Mouse (Mus musculus) intestine, postnatal 0 days (tissue): ENCODE results near the gene Tnfsf13. TPM values are rescaled to one million over a fixed set of nuclear protein-coding genes. Genes with fewer than 3 reads are reported as not detected.

Source experiments
- ATAC-seq: fragments of 200-750 bp; cut with Nextera tagmentation; 2 replicates; pipeline ENCODE4 v1.8.0; 2017; ENCODE audit warnings: mild to moderate bottlenecking, moderate TSS enrichment, moderate library complexity
- H3K27ac ChIP-seq: fragments of 300-500 bp; sonication (generic); 2 replicates; pipeline ENCODE4 v1.5.1; 2014; ENCODE audit warnings: mild to moderate bottlenecking, low read depth, low read length, moderate library complexity
- H3K27me3 ChIP-seq: fragments of 300-500 bp; sonication (generic); replicated peaks from 2 replicates; pipeline ENCODE4 v1.6.1; 2014; ENCODE audit warnings: low read length, mixed read lengths; ENCODE audit not compliant: control insufficient read depth, insufficient read depth
- H3K36me3 ChIP-seq: fragments of 300-500 bp; sonication (generic); 2 replicates; pipeline ENCODE4 v1.6.1; 2014; ENCODE audit warnings: mild to moderate bottlenecking, moderate library complexity; ENCODE audit not compliant: control insufficient read depth, insufficient read depth
- H3K4me1 ChIP-seq: fragments of 300-500 bp; sonication (generic); replicated peaks from 2 replicates; pipeline ENCODE4 v1.6.1; 2014; ENCODE audit warnings: antibody characterized with exemption, low read length, mixed read lengths; ENCODE audit not compliant: control insufficient read depth, insufficient read depth
- H3K4me2 ChIP-seq: fragments of 300-500 bp; sonication (generic); replicated peaks from 2 replicates; pipeline ENCODE4 v1.6.1; 2014; ENCODE audit warnings: low read depth, mild to moderate bottlenecking, moderate library complexity
- H3K4me3 ChIP-seq: fragments of 300-500 bp; sonication (generic); 2 replicates; pipeline ENCODE4 v1.5.1; 2014; ENCODE audit warnings: low read depth, low read length
- H3K9ac ChIP-seq: fragments of 300-500 bp; sonication (generic); 2 replicates; pipeline ENCODE4 v1.6.1; 2014; ENCODE audit warnings: mild to moderate bottlenecking, low read depth, low read length
- H3K9me3 ChIP-seq: fragments of 300-500 bp; sonication (generic); 2 replicates; pipeline ENCODE4 v1.6.1; 2016; ENCODE audit warnings: mixed run types; ENCODE audit not compliant: control insufficient read depth
- CTCF ChIP-seq: sonication (generic); IDR thresholded peaks from 2 replicates; pipeline ENCODE4 v1.5.1; 2016; ENCODE audit warnings: low read depth, mild to moderate bottlenecking, control low read depth, antibody characterized with exemption, moderate library complexity
- WGBS: fragments of 180-500 bp; shearing (Covaris S2); extraction: QIAGEN DNeasy Blood & Tissue Kit; methylation state at CpG from one replicate; pipeline ENCODE4 v1.1.7; 2014; 5-methylcytosine and 5-hydroxymethylcytosine counted together
- polyA plus RNA-seq: library from polyadenylated mRNA; unstranded; fragments of >200 nt; fragmentation: Nextera tagmentation; extraction: Ambion mirVana; gene quantifications from 2 replicates; pipeline ENCODE4 v1.2.1, GENCODE M21; 2015

Gene Tnfsf13
- polyA plus RNA-seq, 1 experiment from 2014 or later: 1.6 TPM

GRCm38 (mm10) chr11:69699595-69699994, 14.0 kb upstream of the Tnfsf13 start:
- WGBS: 19% methylated on average over 1 of the region's 1 CpGs
- Histone ChIP-seq H3K9me3 (no peaks in the 10 kb centered on the region), H3K9ac (no peak overlapping the region), H3K4me3 (no peak overlapping the region), H3K27me3 (no peaks in the 10 kb centered on the region), H3K4me2 (no peak overlapping the region), H3K4me1 (0 out of 2 replicates have a peak, but pooled peaks cover 7% of the 10 kb centered on the region), H3K27ac (no peak overlapping the region), H3K36me3 (no peaks in the 10 kb centered on the region)
- TF ChIP-seq CTCF: no peak
- ATAC-seq: no peak

DNA sequence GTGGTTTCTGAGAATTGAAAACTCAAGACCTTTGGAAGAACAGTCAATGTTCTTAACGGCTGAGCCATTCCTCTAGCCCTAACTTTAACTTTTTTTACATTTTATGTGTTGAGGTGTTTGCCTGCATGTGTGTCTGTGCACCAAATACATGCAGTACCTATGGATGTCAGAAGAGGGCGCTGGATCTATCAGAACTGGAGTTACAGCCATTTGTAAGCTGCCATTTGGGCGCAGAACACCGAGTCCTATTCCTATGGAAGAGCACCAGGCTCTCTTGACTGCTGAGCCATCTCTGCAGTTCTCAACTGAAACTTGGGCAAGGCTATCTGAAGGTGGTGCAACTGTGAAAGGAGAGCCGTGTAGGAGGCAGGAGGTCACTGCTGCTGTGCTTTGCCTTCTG, 13.0 kb upstream of the Tnfsf13 start:
- H3K27me3 ChIP-seq: no peaks in the 10 kb centered on the region
- no peaks in the 10 kb centered on the region for H3K9me3 ChIP-seq
- ATAC-seq: no peak
- H3K4me1 ChIP-seq: 0 out of 2 replicates have a peak, but pooled peaks cover 7% of the 10 kb centered on the region
- 0 out of 2 replicates have a peak overlapping the region, but pooled peaks have one; percentile 13 for H3K4me2 ChIP-seq
- peak; percentile 46 for TF ChIP-seq CTCF
- 69% methylated on average over 5 of the region's 5 CpGs for WGBS
- no peak overlapping the region for H3K4me3 ChIP-seq
- H3K27ac ChIP-seq: peak overlapping the region; percentile 71
- H3K36me3 ChIP-seq: no peaks in the 10 kb centered on the region
- H3K9ac ChIP-seq: no peak overlapping the region

- Histone ChIP-seq H3K4me2 (no peak overlapping the region), H3K4me3 (no peak overlapping the region), H3K4me1 (0 out of 2 replicates have a peak, but pooled peaks cover 7% of the 10 kb centered on the region), H3K36me3 (no peaks in the 10 kb centered on the region), H3K9ac (no peak overlapping the region), H3K9me3 (no peaks in the 10 kb centered on the region), H3K27me3 (no peaks in the 10 kb centered on the region), H3K27ac (0 out of 2 replicates have a peak overlapping the region, but pooled peaks have one; percentile 21)
- no peak for TF ChIP-seq CTCF
- peak; percentile 64 for ATAC-seq
- 75% methylated on average over 3 of the region's 3 CpGs for WGBS
These were observed 11.8 kb upstream of the Tnfsf13 start for GRCm38 (mm10) chr11:69697396-69697795.

- WGBS: 10% methylated on average over 40 of the region's 41 CpGs
- TF ChIP-seq CTCF: peak; percentile 45
- H3K4me3 ChIP-seq: peak within 1 kb of the TSS; percentile 50
- no peaks in the 10 kb centered on the region for H3K9me3 ChIP-seq
- H3K27ac ChIP-seq: peak within 1 kb of the TSS; percentile 83
- peak within 1 kb of the TSS; percentile 65 for H3K9ac ChIP-seq
- H3K4me1 ChIP-seq: 0 out of 2 replicates have a peak, but pooled peaks cover 7% of the 10 kb centered on the region
- H3K36me3 ChIP-seq: no peaks in the 10 kb centered on the region
- no peaks in the 10 kb centered on the region for H3K27me3 ChIP-seq
- H3K4me2 ChIP-seq: peak within 1 kb of the TSS; percentile 74
- ATAC-seq: no peak
These were observed 10.0 kb upstream of the Tnfsf13 start, which contains the start of the genes Tnfsf12 and Tnfsfm13 for GRCm38 (mm10) chr11:69695361-69696181. Gene Tnfsf12, minus strand, starts transcription at chr11:69695849. Gene Tnfsfm13, minus strand, starts transcription at chr11:69696098.

DNA sequence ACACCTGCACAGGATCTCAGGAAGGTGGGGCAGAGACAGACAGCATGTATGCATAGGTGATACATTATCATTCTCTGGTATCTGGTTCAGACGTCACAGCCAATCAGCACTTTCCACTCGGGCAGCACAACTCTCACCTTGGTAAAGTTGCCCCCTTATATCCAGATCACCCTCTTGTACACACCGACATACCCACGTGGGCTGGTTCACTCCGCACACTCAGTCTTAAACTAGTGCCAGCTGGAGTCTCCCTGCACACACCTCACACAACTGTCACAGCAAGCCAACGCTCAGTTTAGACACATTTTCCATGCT, 9.4 kb upstream of the Tnfsf13 start:
- Histone ChIP-seq H3K36me3 (no peaks in the 10 kb centered on the region), H3K27me3 (no peaks in the 10 kb centered on the region), H3K27ac (peak overlapping the region; percentile 83; the same call in 1 of the 2 replicates), H3K4me3 (peak overlapping the region; percentile 50), H3K4me2 (peak overlapping the region; percentile 74), H3K9ac (peak overlapping the region; percentile 65; the same call in 1 of the 2 replicates), H3K9me3 (no peaks in the 10 kb centered on the region), H3K4me1 (peaks cover 7% of the 10 kb centered on the region; the same call in 1 of the 2 replicates)
- WGBS: 35% methylated on average over 6 of the region's 6 CpGs
- no peak for ATAC-seq
- no peak for TF ChIP-seq CTCF

GRCm38 (mm10) chr11:69693421-69693965, 7.9 kb upstream of the Tnfsf13 start:
- WGBS: 60% methylated on average over 11 of the region's 11 CpGs
- peaks cover 7% of the 10 kb centered on the region; the same call in 1 of the 2 replicates for H3K4me1 ChIP-seq
- no peak for TF ChIP-seq CTCF
- no peak overlapping the region for H3K4me2 ChIP-seq
- no peak for ATAC-seq
- H3K9me3 ChIP-seq: no peaks in the 10 kb centered on the region
- H3K27me3 ChIP-seq: no peaks in the 10 kb centered on the region
- no peaks in the 10 kb centered on the region for H3K36me3 ChIP-seq
- H3K27ac ChIP-seq: peak overlapping the region; percentile 84
- no peak overlapping the region for H3K4me3 ChIP-seq
- H3K9ac ChIP-seq: no peak overlapping the region
